Comparison of ENCODE assay signal across 24 mouse cellular contexts in genomic region chr12:102573036-102573435, GRCm38 (mm10). TPM values are rescaled to one million over a fixed set of nuclear protein-coding genes. Genes with fewer than 3 reads are reported as not detected.
"Had no signal": no experiment of that assay in that cellular context is flagged by ENCODE, and none has a peak within 500 bp of the region (broad histone marks: within the 10 kb centered on the region; RNA-seq: fewer than 3 reads in every experiment).

No protein-coding gene starts in this region.

- H3K4me2 ChIP-seq: kidney, embryonic 15.5 days; limb, embryonic 13.5 days; liver, embryonic 12.5 days; liver, embryonic 15.5 days; lung, embryonic 15.5 days; midbrain, embryonic 15.5 days; neural tube, embryonic 12.5 days had no signal

- H3K27me3 ChIP-seq: kidney, embryonic 15.5 days; limb, embryonic 13.5 days; liver, embryonic 12.5 days; liver, embryonic 15.5 days; lung, embryonic 15.5 days; megakaryocyte, embryonic 14.5 days; midbrain, embryonic 15.5 days; neural tube, embryonic 12.5 days had no signal

- H3K27ac ChIP-seq: kidney, embryonic 15.5 days; limb, embryonic 10.5 days; limb, embryonic 13.5 days; liver, embryonic 12.5 days; liver, embryonic 15.5 days; lung, embryonic 15.5 days; midbrain, embryonic 10.5 days; midbrain, embryonic 15.5 days; neural tube, embryonic 12.5 days had no signal

- H3K36me3 ChIP-seq: liver, embryonic 15.5 days; lung, embryonic 15.5 days; midbrain, embryonic 15.5 days had no signal

- H3K9ac ChIP-seq: kidney, embryonic 15.5 days; limb, embryonic 13.5 days; liver, embryonic 12.5 days; liver, embryonic 15.5 days; lung, embryonic 15.5 days; midbrain, embryonic 15.5 days; neural tube, embryonic 12.5 days had no signal

- H3K4me3 ChIP-seq: kidney, embryonic 15.5 days; limb, embryonic 10.5 days; limb, embryonic 13.5 days; liver, embryonic 12.5 days; liver, embryonic 15.5 days; lung, embryonic 15.5 days; megakaryocyte, embryonic 14.5 days; midbrain, embryonic 10.5 days; midbrain, embryonic 15.5 days; neural tube, embryonic 12.5 days had no signal

- ATAC-seq: liver, embryonic 12.5 days; midbrain, embryonic 15.5 days had no signal

- H3K9me3 ChIP-seq: kidney, embryonic 15.5 days; limb, embryonic 10.5 days; limb, embryonic 13.5 days; liver, embryonic 12.5 days; liver, embryonic 15.5 days; lung, embryonic 15.5 days; megakaryocyte, embryonic 14.5 days; midbrain, embryonic 10.5 days; midbrain, embryonic 15.5 days; neural tube, embryonic 12.5 days had no signal

- DNase-seq: kidney, adult 11 months; kidney, adult 8-10 months; kidney, postnatal 10 days; kidney, postnatal 36 days; layer of hippocampus, postnatal 36 days; liver; lung, adult 18-20 months; lung, postnatal 10 days; lung, postnatal 36 days; retina, postnatal 1 day; right cerebral cortex, postnatal 25 days; thymus, adult 18-20 months; thymus, postnatal 36 days had no signal

- H3K4me1 ChIP-seq: limb, embryonic 13.5 days; megakaryocyte, embryonic 14.5 days; midbrain, embryonic 10.5 days; midbrain, embryonic 15.5 days; neural tube, embryonic 12.5 days had no signal

RNA-seq across cellular contexts. Expression of gene Chga, which starts 18.3 kb away (rescaled TPM):
- total RNA-seq: neutrophil, adult 5-6 weeks had no signal
